Mouse (Mus musculus) MEL (cell line): ENCODE data around the gene Cntfr. TPM values are rescaled to one million over a fixed set of nuclear protein-coding genes. Genes with fewer than 3 reads are reported as not detected.
"Not testable (repeated sequence)": the region's sequence is repeated elsewhere in the genome, so short reads cannot be mapped to it uniquely, and the experiment has no call there.

Experiments used
- DNase-seq: peaks from one replicate; pipeline ENCODE4 v3.0.0; 2011; ENCODE audit warnings: low read depth, low spot score
- H3K27ac ChIP-seq: 2 replicates; pipeline ENCODE4 v1.5.1; 2012; ENCODE audit warnings: low read depth, mild to moderate bottlenecking, control low read depth, low read length, moderate library complexity; ENCODE audit not compliant: control insufficient read depth
- H3K27me3 ChIP-seq, 2 experiments: fragments of 150-350 bp in 1 of 2; sonication (generic) in 1 of 2; 2 replicates each; pipeline ENCODE4 v1.6.1; 2012; ENCODE audit warnings: low read length in 2 of 2, mild to moderate bottlenecking in 2 of 2, improper control_type of control experiment in 1 of 2, moderate library complexity in 1 of 2; ENCODE audit not compliant: insufficient read depth in 2 of 2, control insufficient read depth in 1 of 2
- H3K36me3 ChIP-seq, 2 experiments: 2 replicates each; pipeline ENCODE4 v1.6.1; 2012 to 2014; ENCODE audit warnings: low read length in 2 of 2, improper control_type of control experiment in 1 of 2, inconsistent platforms in 1 of 2, mild to moderate bottlenecking in 1 of 2; ENCODE audit not compliant: insufficient read depth in 2 of 2, control insufficient read depth in 1 of 2
- H3K4me1 ChIP-seq, 2 experiments: fragments of 150-350 bp in 1 of 2; sonication (generic) in 1 of 2; 2 replicates each; pipeline ENCODE4 v1.6.1; 2012; ENCODE audit warnings: low read length in 2 of 2, improper control_type of control experiment in 1 of 2, mild to moderate bottlenecking in 1 of 2; ENCODE audit not compliant: insufficient read depth in 2 of 2, control insufficient read depth in 1 of 2
- H3K4me3 ChIP-seq, 2 experiments: fragments of 150-350 bp in 1 of 2; sonication (generic) in 1 of 2; 2 replicates each; pipeline ENCODE4 v1.5.1; 2012; ENCODE audit warnings: low read depth in 2 of 2, low read length in 2 of 2, mild to moderate bottlenecking in 2 of 2, moderate library complexity in 2 of 2, control low read depth in 1 of 2, improper control_type of control experiment in 1 of 2; ENCODE audit not compliant: control insufficient read depth in 1 of 2, insufficient read depth in 1 of 2
- H3K79me2 ChIP-seq: 2 replicates; pipeline ENCODE4 v1.6.1; 2012; ENCODE audit warnings: mild to moderate bottlenecking, low read length, moderate library complexity; ENCODE audit not compliant: control insufficient read depth, poor library complexity, insufficient read depth
- H3K9ac ChIP-seq: 2 replicates; pipeline ENCODE4 v1.6.1; 2012; ENCODE audit warnings: low read depth, mild to moderate bottlenecking, control low read depth, low read length, moderate library complexity; ENCODE audit not compliant: control insufficient read depth, poor library complexity, severe bottlenecking
- H3K9me3 ChIP-seq: fragments of 150-350 bp; sonication (generic); replicated peaks from 2 replicates; pipeline ENCODE4 v1.6.1; 2012; ENCODE audit warnings: mild to moderate bottlenecking, low read length, improper control_type of control experiment, moderate library complexity; ENCODE audit not compliant: insufficient read depth
- BHLHE40 ChIP-seq: IDR thresholded peaks from 2 replicates; pipeline ENCODE4 v1.6.1; 2012; ENCODE audit warnings: low read depth, mild to moderate bottlenecking, inconsistent platforms, low read length, improper control_type of control experiment, borderline replicate concordance
- E2F4 ChIP-seq: IDR thresholded peaks from 2 replicates; pipeline ENCODE4 v1.6.1; 2011; ENCODE audit warnings: low read depth, low read length, improper control_type of control experiment, borderline replicate concordance
- ETS1 ChIP-seq: IDR thresholded peaks from 2 replicates; pipeline ENCODE4 v1.6.1; 2012; ENCODE audit warnings: low read depth, mild to moderate bottlenecking, inconsistent platforms, low read length, improper control_type of control experiment, moderate library complexity
- GATA1 ChIP-seq: IDR thresholded peaks from 2 replicates; pipeline ENCODE4 v1.6.1; 2011; ENCODE audit warnings: low read depth, low read length, improper control_type of control experiment
- JUND ChIP-seq: IDR thresholded peaks from 2 replicates; pipeline ENCODE4 v1.6.1; 2011; ENCODE audit warnings: low read depth, mild to moderate bottlenecking, improper control_type of control experiment, low read length
- MAFK ChIP-seq: IDR thresholded peaks from 2 replicates; pipeline ENCODE4 v1.6.1; 2011; ENCODE audit warnings: low read depth, mild to moderate bottlenecking, low read length, improper control_type of control experiment, borderline replicate concordance
- MAX ChIP-seq: IDR thresholded peaks from 2 replicates; pipeline ENCODE4 v1.6.1; 2011; ENCODE audit warnings: low read length, improper control_type of control experiment
- MXI1 ChIP-seq: IDR thresholded peaks from 2 replicates; pipeline ENCODE4 v1.6.1; 2011; ENCODE audit warnings: mild to moderate bottlenecking, low read depth, low read length, improper control_type of control experiment
- MYB ChIP-seq: IDR thresholded peaks from 2 replicates; pipeline ENCODE4 v1.6.1; 2011; ENCODE audit warnings: mild to moderate bottlenecking, low read depth, low read length, improper control_type of control experiment
- NELFE ChIP-seq: IDR thresholded peaks from 2 replicates; pipeline ENCODE4 v1.6.1; 2011; ENCODE audit warnings: low read depth, low read length, improper control_type of control experiment
- POLR2AphosphoS5 ChIP-seq: IDR thresholded peaks from 2 replicates; pipeline ENCODE4 v1.6.1; 2012; ENCODE audit warnings: low read depth, borderline replicate concordance, mild to moderate bottlenecking, inconsistent platforms, low read length, moderate library complexity, mixed read lengths
- RCOR1 ChIP-seq: IDR thresholded peaks from 2 replicates; pipeline ENCODE4 v1.6.1; 2012; ENCODE audit warnings: low read depth, mild to moderate bottlenecking, inconsistent platforms, low read length, improper control_type of control experiment
- TAL1 ChIP-seq: IDR thresholded peaks from 2 replicates; pipeline ENCODE4 v1.6.1; 2012; ENCODE audit warnings: mild to moderate bottlenecking, inconsistent platforms, low read length, moderate library complexity, mixed read lengths
- ZC3H11A ChIP-seq: IDR thresholded peaks from 2 replicates; pipeline ENCODE4 v1.6.1; 2012; ENCODE audit warnings: low read depth, mild to moderate bottlenecking, inconsistent platforms, low read length, improper control_type of control experiment
- ZKSCAN1 ChIP-seq: IDR thresholded peaks from 2 replicates; pipeline ENCODE4 v1.6.1; 2012; ENCODE audit warnings: low read depth, mild to moderate bottlenecking, inconsistent platforms, low read length, improper control_type of control experiment, moderate library complexity
- ZMIZ1 ChIP-seq: IDR thresholded peaks from 2 replicates; pipeline ENCODE4 v1.6.1; 2012; ENCODE audit warnings: low read depth, mild to moderate bottlenecking, inconsistent platforms, low read length, improper control_type of control experiment, moderate library complexity
- polyA plus RNA-seq, 2 experiments: library from polyadenylated mRNA; stranded (reverse) in 1 of 2; unstranded in 1 of 2; fragments of >175 nt in 1 of 2; fragments of >200 nt in 1 of 2; gene quantifications; 2 replicates each; pipeline versions ENCODE4 v1.2.1 to v1.2.4; 2012; ENCODE audit warnings: low replicate concordance in 2 of 2, low read depth in 1 of 2; ENCODE audit not compliant: insufficient read length in 2 of 2, insufficient read depth in 1 of 2, missing spikeins in 1 of 2
- total RNA-seq: library from RNA; depleted of rRNA; stranded (reverse); fragments of 300-350 nt; gene quantifications from 2 replicates; pipeline ENCODE4 v1.2.3, GENCODE M21; 2012; rRNA removed

The Cntfr gene
- total RNA-seq (not detected in 2 replicates), polyA plus RNA-seq (not detected)

DNA sequence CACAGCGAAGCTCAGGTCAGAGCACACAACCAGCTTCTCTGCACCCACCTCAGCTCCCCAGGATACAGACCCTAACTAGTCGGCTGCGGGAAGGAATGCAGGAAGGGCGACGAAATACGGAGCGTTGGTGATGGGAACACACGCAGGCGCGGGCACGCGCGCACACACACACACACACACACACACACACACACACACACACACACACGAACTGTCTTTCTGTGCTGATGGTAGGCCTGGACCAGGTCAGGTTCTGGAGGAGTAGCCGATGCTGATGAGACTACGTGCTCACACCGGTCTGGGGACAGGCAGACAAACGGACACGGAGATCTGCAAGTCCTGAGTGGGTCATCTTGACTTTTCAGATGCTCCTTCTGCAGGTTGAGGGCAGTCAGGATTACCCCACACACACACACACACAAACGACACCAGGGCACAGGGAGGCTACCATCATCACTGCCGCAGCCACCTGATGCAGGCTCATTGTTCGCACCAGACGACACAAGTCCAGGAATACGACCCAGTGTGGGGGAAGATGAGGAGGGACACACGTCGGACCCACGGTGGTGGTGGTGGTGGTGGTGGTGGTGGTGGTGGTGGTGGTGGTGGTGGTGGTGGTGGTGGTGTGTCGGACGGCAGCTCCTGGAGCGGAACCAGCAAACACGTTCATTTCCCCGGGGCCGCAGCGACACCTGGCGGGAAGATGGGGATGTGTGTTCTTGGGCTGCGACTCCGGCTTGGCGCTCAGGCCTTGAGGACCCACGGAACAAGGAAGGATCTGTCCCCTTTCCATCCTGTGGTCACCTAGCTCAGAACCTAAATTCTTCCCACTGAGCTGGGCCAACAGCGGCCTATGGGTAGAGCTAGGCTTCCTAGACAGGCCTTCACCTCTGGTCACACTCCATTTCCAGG is at the start of gene Cntfr:
TSS of gene Cntfr (minus strand) at position 160 of the 912 bp plus-strand sequence.
- H3K9me3 ChIP-seq, H3K27ac ChIP-seq, H3K4me3 ChIP-seq, DNase-seq, H3K9ac ChIP-seq, H3K27me3 ChIP-seq, H3K36me3 ChIP-seq, H3K79me2 ChIP-seq, H3K4me1 ChIP-seq: not testable (repeated sequence)

DNA sequence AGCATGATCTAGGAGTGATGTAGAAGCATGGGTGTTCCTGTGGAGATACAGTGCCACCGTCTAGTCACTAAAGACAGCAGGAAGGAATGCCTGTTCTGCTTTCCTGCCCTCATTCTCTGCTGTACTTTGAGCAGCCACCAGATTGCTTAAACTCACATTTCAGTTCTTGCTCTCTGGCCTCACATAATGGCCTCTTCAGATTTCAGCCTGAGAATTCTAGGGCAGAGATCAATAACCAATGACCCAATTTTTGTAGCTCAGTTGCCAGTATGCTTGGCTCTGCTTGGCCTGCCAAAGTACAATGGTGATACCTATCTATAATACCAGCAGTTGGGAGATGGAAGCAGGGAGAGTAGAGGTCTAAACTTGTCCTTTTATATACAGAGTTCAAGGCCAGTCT is 48.1 kb upstream of the Cntfr start:
- H3K4me3 ChIP-seq: no peak overlapping the region

DNA sequence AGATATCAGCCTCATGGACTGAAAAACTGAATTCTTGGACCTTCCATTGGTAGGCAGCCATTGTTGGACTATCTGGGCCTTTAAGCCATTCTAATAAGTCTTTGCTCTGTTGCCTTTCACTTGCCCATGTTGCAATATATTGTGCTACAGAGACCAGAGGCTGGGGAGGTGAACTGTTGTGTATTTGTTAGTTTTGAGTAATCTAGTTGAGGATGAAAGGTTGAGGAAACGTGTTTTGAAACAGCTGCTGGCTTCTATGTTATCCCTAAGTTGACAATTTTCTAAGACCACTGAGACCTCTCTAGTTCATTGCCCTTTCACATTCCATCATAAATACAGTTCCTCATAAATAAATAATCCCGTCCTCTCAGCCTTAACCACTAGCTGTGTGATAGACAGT is 47.2 kb upstream of the Cntfr start:
- Histone ChIP-seq H3K4me3 (no peak overlapping the region), H3K4me1 (peaks cover 0 to 14% of the 10 kb centered on the region in 2 experiments; a peak in 3 of 4 replicates), H3K79me2 (peaks cover 14% of the 10 kb centered on the region), H3K36me3 (peaks cover 0 to 14% of the 10 kb centered on the region in 2 experiments; a peak in 2 of 4 replicates), H3K9me3 (no peaks in the 10 kb centered on the region), H3K9ac (no peak overlapping the region), H3K27me3 (no peaks in the 10 kb centered on the region), H3K27ac (no peak overlapping the region)
- DNase-seq: no peak
- TF ChIP-seq GATA1: no peak
- TF ChIP-seq E2F4: no peak
- TF ChIP-seq BHLHE40: no peak
- TF ChIP-seq, all 39 proteins: peak for 0

More for the DNA sequence above, 48.1 kb upstream of the Cntfr start:
- TF ChIP-seq RCOR1 (no peak), ZKSCAN1 (no peak), NELFE (no peak), ETS1 (no peak), MAX (no peak), ZMIZ1 (no peak), BHLHE40 (no peak), ZC3H11A (no peak), TAL1 (no peak), MAFK (no peak), E2F4 (no peak), POLR2AphosphoS5 (no peak), JUND (no peak), MXI1 (no peak), MYB (no peak)
- TF ChIP-seq, all 39 proteins: peak for 0
- DNase-seq: no peak
- H3K9ac ChIP-seq: no peak overlapping the region
- peaks cover 0 to 5% of the 10 kb centered on the region in 2 experiments; a peak in 2 of 4 replicates for H3K36me3 ChIP-seq
- no peaks in the 10 kb centered on the region for H3K27me3 ChIP-seq
- peaks cover 0 to 5% of the 10 kb centered on the region in 2 experiments; a peak in 1 of 4 replicates for H3K4me1 ChIP-seq
- no peak overlapping the region for H3K27ac ChIP-seq
- H3K79me2 ChIP-seq: peaks cover 7% of the 10 kb centered on the region
- H3K9me3 ChIP-seq: no peaks in the 10 kb centered on the region
